Mouse (Mus musculus) forebrain, postnatal 0 days (tissue): ENCODE measurements at regions not wholly inside any gene's neighbourhood (a gene's known extent, or its start where the extent isn't known, plus 50 kb on each side); places are given as distances from the start of the nearest gene placed in this dataset.

Source experiments
- ATAC-seq: fragments of 200-750 bp; cut with Nextera tagmentation; 2 replicates; pipeline ENCODE4 v1.8.0; 2017; ENCODE audit warnings: mild to moderate bottlenecking, moderate library complexity
- DNase-seq: peaks from one replicate; pipeline ENCODE4 v3.0.0-alpha.2; 2015
- H3K27ac ChIP-seq: fragments of 300-500 bp; sonication (generic); 2 replicates; pipeline ENCODE4 v1.5.1; 2014; ENCODE audit warnings: low read depth, mild to moderate bottlenecking, antibody characterized with exemption, low read length, moderate library complexity, mixed read lengths
- H3K27me3 ChIP-seq: fragments of 300-500 bp; sonication (generic); 2 replicates; pipeline ENCODE4 v1.6.1; 2014; ENCODE audit warnings: mild to moderate bottlenecking, low read length, mixed read lengths; ENCODE audit not compliant: insufficient read depth
- H3K36me3 ChIP-seq: fragments of 300-500 bp; sonication (generic); 2 replicates; pipeline ENCODE4 v1.6.1; 2014; ENCODE audit warnings: mild to moderate bottlenecking, moderate library complexity; ENCODE audit not compliant: insufficient read depth
- H3K4me1 ChIP-seq: fragments of 300-500 bp; sonication (generic); 2 replicates; pipeline ENCODE4 v1.6.1; 2014; ENCODE audit warnings: antibody characterized with exemption; ENCODE audit not compliant: insufficient read depth
- H3K4me2 ChIP-seq: fragments of 300-500 bp; sonication (generic); 2 replicates; pipeline ENCODE4 v1.6.1; 2014; ENCODE audit warnings: low read depth, mild to moderate bottlenecking, moderate library complexity
- H3K4me3 ChIP-seq: fragments of 300-500 bp; sonication (generic); 2 replicates; pipeline ENCODE4 v1.5.1; 2014; ENCODE audit warnings: low read depth, low read length, mixed read lengths
- H3K9ac ChIP-seq: fragments of 300-500 bp; sonication (generic); 2 replicates; pipeline ENCODE4 v1.6.1; 2014; ENCODE audit warnings: mild to moderate bottlenecking
- H3K9me3 ChIP-seq: fragments of 300-500 bp; sonication (generic); 2 replicates; pipeline ENCODE4 v1.6.1; 2016; ENCODE audit warnings: low read length
- CTCF ChIP-seq: sonication (generic); IDR thresholded peaks from 2 replicates; pipeline ENCODE4 v1.5.1; 2016; ENCODE audit warnings: antibody characterized with exemption, control low read depth, low read depth
- WGBS: fragments of 180-500 bp; shearing (Covaris S2); extraction: QIAGEN DNeasy Blood & Tissue Kit; methylation state at CpG from one replicate; pipeline ENCODE4 v1.1.7; 2014; 5-methylcytosine and 5-hydroxymethylcytosine counted together

DNA sequence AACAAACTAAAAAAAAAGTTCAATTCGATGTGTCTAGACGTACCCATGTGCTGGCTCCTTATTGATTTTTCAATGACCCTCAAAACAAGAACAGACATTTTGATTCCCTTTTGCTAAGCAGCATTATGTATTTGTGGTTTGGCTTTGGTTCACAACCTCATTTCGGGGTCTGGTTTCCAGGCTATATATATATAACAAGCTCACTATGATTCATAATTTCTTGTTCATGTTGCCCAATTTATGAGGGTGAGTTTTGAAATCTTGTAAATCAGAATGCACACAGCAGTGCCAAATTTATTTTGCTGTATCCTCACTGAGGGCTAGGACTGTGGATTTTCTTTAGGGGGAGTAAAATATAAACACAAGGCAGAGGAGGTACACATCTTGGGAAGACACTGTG lies 177.0 kb downstream of the Calcrl start:
- ATAC-seq: no peak
- no peak overlapping the region for H3K4me2 ChIP-seq
- no peaks in the 10 kb centered on the region for H3K9me3 ChIP-seq
- H3K36me3 ChIP-seq: no peaks in the 10 kb centered on the region
- 94% methylated on average over 3 of the region's 3 CpGs for WGBS
- H3K4me1 ChIP-seq: no peaks in the 10 kb centered on the region
- H3K9ac ChIP-seq: no peak overlapping the region
- no peak for DNase-seq
- TF ChIP-seq CTCF: no peak
- H3K4me3 ChIP-seq: no peak overlapping the region
- H3K27me3 ChIP-seq: no peaks in the 10 kb centered on the region
- H3K27ac ChIP-seq: no peak overlapping the region

DNA sequence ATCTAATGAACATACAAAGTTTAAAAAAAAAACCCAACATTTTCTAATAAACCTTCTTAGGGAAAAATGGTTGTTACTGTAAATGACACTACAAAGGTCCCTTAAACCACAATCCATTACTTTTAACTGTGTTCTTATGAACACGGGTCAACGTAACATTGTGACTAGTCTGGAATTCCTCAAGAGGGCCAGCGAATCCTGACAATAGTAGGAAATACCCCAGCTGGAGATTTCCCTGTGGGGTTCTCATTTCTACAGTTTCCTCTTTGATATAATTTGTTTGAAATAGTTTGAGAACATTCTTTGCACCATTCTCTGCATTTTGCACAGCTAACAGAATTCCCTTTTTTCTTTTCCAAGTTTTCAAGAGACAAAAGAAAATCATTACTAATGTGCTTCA lies 175.3 kb downstream of the Calcrl start:
- Histone ChIP-seq H3K36me3 (no peaks in the 10 kb centered on the region), H3K9me3 (no peaks in the 10 kb centered on the region), H3K4me1 (no peaks in the 10 kb centered on the region), H3K9ac (no peak overlapping the region), H3K4me2 (no peak overlapping the region), H3K4me3 (no peak overlapping the region), H3K27ac (no peak overlapping the region), H3K27me3 (no peaks in the 10 kb centered on the region)
- DNase-seq: no peak
- 67% methylated on average over 3 of the region's 3 CpGs for WGBS
- ATAC-seq: no peak
- no peak for TF ChIP-seq CTCF

DNA sequence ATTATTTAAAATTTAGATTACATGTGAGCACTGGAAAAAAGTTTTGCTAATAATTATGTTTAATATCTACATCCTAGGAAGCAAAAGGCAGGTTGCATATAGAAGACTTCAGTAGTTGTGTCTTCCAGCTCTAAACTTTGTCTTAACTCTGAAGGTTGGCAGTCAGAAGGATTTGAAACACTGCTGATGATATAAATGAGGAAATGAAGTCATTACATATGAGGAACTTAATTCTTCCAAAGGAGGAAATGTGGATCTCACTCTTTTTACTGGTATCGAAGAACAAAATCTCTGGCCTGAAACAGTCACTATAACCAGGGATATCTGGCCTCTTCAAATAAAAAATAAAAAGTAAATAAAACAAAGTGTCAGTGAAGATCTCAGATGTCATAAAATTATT lies 173.1 kb downstream of the Calcrl start:
- no peaks in the 10 kb centered on the region for H3K27me3 ChIP-seq
- ATAC-seq (no peak), DNase-seq (no peak)
- no peaks in the 10 kb centered on the region for H3K9me3 ChIP-seq
- 92% methylated on average over 1 of the region's 1 CpGs for WGBS
- no peak overlapping the region for H3K27ac ChIP-seq
- no peak for TF ChIP-seq CTCF
- no peak overlapping the region for H3K4me3 ChIP-seq
- no peaks in the 10 kb centered on the region for H3K4me1 ChIP-seq
- no peaks in the 10 kb centered on the region for H3K36me3 ChIP-seq
- H3K9ac ChIP-seq: no peak overlapping the region
- H3K4me2 ChIP-seq: no peak overlapping the region

DNA sequence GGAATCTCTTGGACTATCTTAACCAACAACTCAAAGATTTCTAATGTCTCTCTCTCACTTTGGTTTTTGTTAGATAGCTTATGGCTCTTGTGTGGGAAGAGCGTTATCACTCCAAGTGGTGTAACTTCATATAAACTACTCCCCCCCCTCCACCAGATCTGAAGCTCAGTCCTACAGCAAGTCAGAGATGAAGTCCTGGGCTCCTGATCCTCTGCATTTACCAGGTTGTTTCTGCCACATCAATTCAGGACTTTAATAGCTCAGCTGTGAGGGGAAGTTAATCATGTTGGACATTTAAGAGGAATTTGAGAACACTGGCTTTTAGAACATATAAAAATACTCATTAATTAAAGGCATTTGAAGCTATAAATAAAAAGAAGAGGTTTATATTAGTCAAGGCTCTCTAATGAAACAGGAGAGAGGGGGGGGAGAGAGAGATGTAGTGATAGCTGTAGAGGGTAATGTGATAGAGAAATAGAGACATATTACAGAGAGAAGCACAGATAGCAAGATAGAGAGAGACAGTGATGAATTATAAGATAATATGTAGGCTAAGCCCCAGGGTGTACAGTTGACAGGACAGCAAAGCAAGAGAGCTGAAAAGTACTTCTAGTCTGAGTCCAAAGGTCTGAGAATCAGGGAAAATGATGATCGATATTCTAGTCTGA lies 166.7 kb downstream of the Calcrl start:
- TF ChIP-seq CTCF: no peak
- 94% methylated on average over 2 of the region's 2 CpGs for WGBS
- no peaks in the 10 kb centered on the region for H3K4me1 ChIP-seq
- no peak overlapping the region for H3K9ac ChIP-seq
- no peak overlapping the region for H3K4me2 ChIP-seq
- ATAC-seq (no peak), DNase-seq (no peak)
- H3K36me3 ChIP-seq: no peaks in the 10 kb centered on the region
- no peak overlapping the region for H3K4me3 ChIP-seq
- H3K9me3 ChIP-seq: no peaks in the 10 kb centered on the region
- H3K27ac ChIP-seq: no peak overlapping the region
- H3K27me3 ChIP-seq: no peaks in the 10 kb centered on the region

DNA sequence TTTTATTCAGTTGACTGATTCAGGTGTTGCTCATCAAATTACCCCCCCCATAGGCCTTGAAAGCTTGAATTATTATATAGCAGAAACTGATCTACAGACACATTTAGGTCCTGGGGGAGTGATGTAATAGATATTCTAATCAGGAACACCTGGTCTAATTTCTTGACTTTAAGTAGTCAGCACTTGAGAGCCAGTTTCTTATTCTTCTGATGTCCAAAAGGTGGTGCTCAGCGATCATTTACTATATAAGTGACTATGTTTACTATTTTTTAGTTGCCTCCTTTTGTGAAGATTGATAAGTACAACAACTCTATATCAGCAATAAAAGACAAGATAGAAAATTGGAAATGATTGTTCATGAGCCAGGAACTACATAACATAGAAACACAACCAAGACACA lies 166.0 kb downstream of the Calcrl start:
- no peak for TF ChIP-seq CTCF

DNA sequence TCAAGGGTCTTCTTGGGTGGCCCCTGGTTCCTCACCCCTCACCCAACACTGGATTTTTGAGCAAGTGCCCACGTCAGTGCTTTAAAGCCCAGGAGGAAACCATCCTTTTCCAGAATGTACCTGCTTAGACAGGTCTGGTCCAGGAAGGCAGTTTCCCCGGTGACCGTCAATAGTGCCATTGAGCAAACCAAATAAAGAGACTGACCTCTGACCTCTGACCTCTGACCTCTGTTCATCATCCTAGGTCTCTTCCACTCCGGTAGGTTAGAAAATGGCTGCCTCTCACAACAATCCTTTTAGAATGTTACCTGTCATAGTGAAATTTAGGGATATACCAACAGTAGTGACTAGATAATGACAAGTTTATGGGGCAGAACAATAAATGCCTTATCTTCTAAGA lies 164.5 kb downstream of the Calcrl start:
- Histone ChIP-seq H3K27me3 (no peaks in the 10 kb centered on the region), H3K4me1 (no peaks in the 10 kb centered on the region), H3K27ac (no peak overlapping the region), H3K9me3 (no peaks in the 10 kb centered on the region), H3K4me2 (no peak overlapping the region), H3K9ac (no peak overlapping the region), H3K4me3 (no peak overlapping the region), H3K36me3 (no peaks in the 10 kb centered on the region)
- TF ChIP-seq CTCF: no peak
- DNase-seq (no peak), ATAC-seq (no peak)
- WGBS: 67% methylated on average over 4 of the region's 4 CpGs

More for the DNA sequence above, 166.0 kb downstream of the Calcrl start:
- H3K9ac ChIP-seq: no peak overlapping the region
- no peaks in the 10 kb centered on the region for H3K36me3 ChIP-seq
- H3K27me3 ChIP-seq: no peaks in the 10 kb centered on the region
- no peak for DNase-seq
- ATAC-seq: no peak
- no peaks in the 10 kb centered on the region for H3K9me3 ChIP-seq
- H3K27ac ChIP-seq: no peak overlapping the region
- no peak overlapping the region for H3K4me2 ChIP-seq
- H3K4me1 ChIP-seq: no peaks in the 10 kb centered on the region
- 83% methylated on average over 1 of the region's 1 CpGs for WGBS
- no peak overlapping the region for H3K4me3 ChIP-seq

DNA sequence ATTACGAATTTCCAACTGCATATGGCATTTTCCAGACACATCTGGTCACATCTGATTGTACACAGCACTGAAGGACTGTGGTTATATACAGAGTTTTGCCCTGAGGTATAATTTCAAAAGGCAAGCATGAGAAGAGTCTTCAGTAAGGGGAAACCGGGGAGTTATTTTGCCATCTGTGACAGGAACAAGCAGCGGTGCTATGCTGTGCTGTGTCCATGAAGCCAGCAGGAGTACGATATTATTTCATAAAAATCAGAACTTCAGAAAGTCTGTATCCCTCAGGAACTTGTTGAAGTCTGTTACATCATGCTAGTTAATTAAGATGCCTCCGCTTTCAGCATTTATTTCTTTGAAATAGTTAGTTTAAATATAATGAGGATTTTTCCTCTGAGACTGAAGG lies 163.7 kb downstream of the Calcrl start:
- Histone ChIP-seq H3K9ac (no peak overlapping the region), H3K27me3 (no peaks in the 10 kb centered on the region), H3K36me3 (no peaks in the 10 kb centered on the region), H3K4me1 (no peaks in the 10 kb centered on the region), H3K4me3 (no peak overlapping the region), H3K27ac (no peak overlapping the region), H3K4me2 (no peak overlapping the region), H3K9me3 (no peaks in the 10 kb centered on the region)
- no peak for TF ChIP-seq CTCF
- whole genome bisulfite sequencing: 88% methylated on average over 5 of the region's 5 CpGs
- DNase-seq (no peak), ATAC-seq (no peak)
